Mouse (Mus musculus): ENCODE measurements at regions not wholly inside any gene's neighbourhood (a gene's known extent, or its start where the extent isn't known, plus 50 kb on each side); places are given as distances from the start of the nearest gene placed in this dataset.

DNA sequence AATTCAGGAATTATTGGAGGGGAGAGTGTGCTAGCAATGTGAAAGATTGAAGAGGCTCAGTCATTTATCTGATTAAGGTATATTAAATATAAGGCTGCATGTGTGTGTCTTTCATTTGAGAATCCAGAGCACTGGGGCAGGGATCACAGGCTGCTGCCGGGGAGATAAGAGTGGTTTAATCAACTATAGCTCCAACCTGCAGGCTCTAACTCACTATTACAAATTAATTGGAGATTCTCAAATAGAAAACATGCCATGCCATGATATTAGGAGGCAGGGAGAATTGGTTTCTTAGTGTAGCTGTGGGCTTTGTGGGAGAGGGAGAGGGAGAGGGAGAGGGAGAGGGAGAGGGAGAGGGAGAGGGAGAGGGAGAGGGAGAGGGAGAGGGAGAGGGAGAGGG is 165.9 kb upstream of the Gm5148 start:
- no peaks in the 10 kb centered on the region for H3K9me3 ChIP-seq (replicated peaks; ENCODE audit: insufficient read depth, low read length)
- H3K27ac ChIP-seq (ENCODE audit: control insufficient read depth, low read depth, low read length): no peak overlapping the region
- no peak overlapping the region for H3K4me3 ChIP-seq (ENCODE audit: control insufficient read depth in 1 of 2, insufficient read depth in 1 of 2, low read depth in 2 of 2, low read length in 2 of 2)
- H3K4me1 ChIP-seq (ENCODE audit: control insufficient read depth in 1 of 2, insufficient read depth in 2 of 2, low read length in 2 of 2): no peaks in the 10 kb centered on the region
- H3K79me2 ChIP-seq (ENCODE audit: control insufficient read depth, insufficient read depth, low read length, poor library complexity): no peaks in the 10 kb centered on the region
- peaks cover 0 to 1% of the 10 kb centered on the region in 2 experiments; a peak in 3 of 4 replicates for H3K27me3 ChIP-seq (ENCODE audit: control insufficient read depth in 1 of 2, insufficient read depth in 2 of 2, low read length in 2 of 2)
- no peaks in the 10 kb centered on the region for H3K36me3 ChIP-seq (ENCODE audit: control insufficient read depth in 1 of 2, insufficient read depth in 2 of 2, low read length in 2 of 2)
- DNase-seq (ENCODE audit: low read depth, low spot score): no peak
- TF ChIP-seq MYB (IDR thresholded peaks at IDR 0.05; ENCODE audit: low read depth, low read length) (no peak), MYC (IDR thresholded peaks at IDR 0.05; ENCODE audit: low read depth, low read length) (no peak), POLR2A (IDR thresholded peaks at IDR 0.05; ENCODE audit: control insufficient read depth in 1 of 2, insufficient read depth in 1 of 2, low read depth in 1 of 2, low read length in 2 of 2, poor library complexity in 1 of 2) (no peak), RCOR1 (IDR thresholded peaks at IDR 0.05; ENCODE audit: low read depth, low read length) (no peak), BHLHE40 (IDR thresholded peaks at IDR 0.05; ENCODE audit: borderline replicate concordance, low read depth, low read length) (no peak), ZNF384 (IDR thresholded peaks at IDR 0.05; ENCODE audit: low read depth, low read length) (no peak), MXI1 (IDR thresholded peaks at IDR 0.05; ENCODE audit: low read depth, low read length) (no peak), EP300 (IDR thresholded peaks at IDR 0.05; ENCODE audit: low read depth in 1 of 2, low read length in 2 of 2) (no peak), NRF1 (IDR thresholded peaks at IDR 0.05; ENCODE audit: insufficient read depth, low read depth, low read length, poor library complexity, severe bottlenecking) (no peak), USF1 (IDR thresholded peaks at IDR 0.05; ENCODE audit: low read depth, low read length) (no peak), CTCF (IDR thresholded peaks at IDR 0.05 in 2 of 3, conservative IDR thresholded peaks at IDR 0.05 in 1 of 3; ENCODE audit: control insufficient read depth in 1 of 3, insufficient read depth in 1 of 3, low read depth in 2 of 3, low read length in 3 of 3, poor library complexity in 1 of 3, severe bottlenecking in 1 of 3) (no peak), CHD1 (IDR thresholded peaks at IDR 0.05; ENCODE audit: low read depth, low read length) (no peak), MAZ (IDR thresholded peaks at IDR 0.05; ENCODE audit: low read depth, low read length) (no peak), ZC3H11A (IDR thresholded peaks at IDR 0.05; ENCODE audit: low read depth, low read length) (no peak), GATA1 (IDR thresholded peaks at IDR 0.05; ENCODE audit: low read depth, low read length) (no peak), MAX (IDR thresholded peaks at IDR 0.05; ENCODE audit: low read length) (no peak), CHD2 (IDR thresholded peaks at IDR 0.05; ENCODE audit: low read length) (no peak)
- no peak overlapping the region for H3K9ac ChIP-seq (ENCODE audit: control insufficient read depth, low read depth, low read length, poor library complexity, severe bottlenecking)

GRCm38 (mm10) chr3:37888455-37888854 is 164.2 kb upstream of the Gm5148 start:
- Histone ChIP-seq H3K27me3 (ENCODE audit: control insufficient read depth in 1 of 2, insufficient read depth in 2 of 2, low read length in 2 of 2) (peaks cover 0 to 1% of the 10 kb centered on the region in 2 experiments; a peak in 2 of 4 replicates), H3K4me3 (ENCODE audit: control insufficient read depth in 1 of 2, insufficient read depth in 1 of 2, low read depth in 2 of 2, low read length in 2 of 2) (no peak overlapping the region), H3K9ac (ENCODE audit: control insufficient read depth, low read depth, low read length, poor library complexity, severe bottlenecking) (no peak overlapping the region), H3K27ac (ENCODE audit: control insufficient read depth, low read depth, low read length) (no peak overlapping the region), H3K36me3 (ENCODE audit: control insufficient read depth in 1 of 2, insufficient read depth in 2 of 2, low read length in 2 of 2) (no peaks in the 10 kb centered on the region), H3K4me1 (ENCODE audit: control insufficient read depth in 1 of 2, insufficient read depth in 2 of 2, low read length in 2 of 2) (no peaks in the 10 kb centered on the region), H3K9me3 (replicated peaks; ENCODE audit: insufficient read depth, low read length) (no peaks in the 10 kb centered on the region), H3K79me2 (ENCODE audit: control insufficient read depth, insufficient read depth, low read length, poor library complexity) (no peaks in the 10 kb centered on the region)
- no peak for DNase-seq (ENCODE audit: low read depth, low spot score)
- TF ChIP-seq USF2 (IDR thresholded peaks at IDR 0.05; ENCODE audit: borderline replicate concordance in 1 of 2, insufficient read depth in 1 of 2, low read depth in 1 of 2, low read length in 2 of 2): no peak
